Mouse (Mus musculus) kidney, postnatal 36 days (tissue): Measurements from ENCODE around the gene Tnfsfm13.

Experiments used
- DNase-seq, 2 experiments: peaks; one replicate each; pipeline ENCODE4 v3.0.0; 2021 to 2022; ENCODE audit warnings: mixed read lengths in 2 of 2

Gene Tnfsfm13

DNA sequence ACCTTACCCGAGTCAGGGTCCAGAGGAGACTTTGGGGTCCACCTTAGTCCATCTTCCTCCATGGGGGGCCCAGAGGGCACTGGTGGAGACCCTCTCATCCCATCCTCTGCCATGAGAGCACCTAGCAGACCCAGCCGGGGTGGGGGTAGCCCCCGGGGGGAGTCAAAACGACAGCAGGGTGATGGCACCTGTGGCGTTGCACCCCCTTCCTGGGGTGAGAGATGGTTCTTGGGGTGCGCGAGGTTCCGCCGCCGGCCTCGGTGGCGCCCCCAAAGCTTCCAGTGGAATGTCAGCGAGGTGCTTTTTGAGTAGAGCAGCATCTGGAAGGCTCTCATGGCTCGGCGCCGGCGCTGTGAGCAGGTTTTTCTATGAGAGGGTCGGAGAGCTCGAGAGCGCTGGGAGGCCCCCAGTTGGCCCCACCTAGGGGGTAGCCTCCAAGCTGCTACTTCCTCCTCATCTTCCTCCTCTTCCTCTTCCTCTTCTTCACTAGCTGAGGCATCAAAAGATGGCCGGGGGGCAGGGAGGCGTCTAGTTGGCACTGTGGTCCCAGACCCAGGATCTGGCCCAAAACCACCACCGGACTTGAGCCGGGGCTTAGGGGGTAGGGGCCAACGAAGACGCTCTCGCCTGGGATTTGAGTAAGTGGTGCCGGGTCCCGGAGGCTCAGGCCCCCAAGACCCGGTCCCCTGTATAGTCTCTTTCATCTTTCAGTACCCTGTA, 15.6 kb downstream of the Tnfsfm13 start:
- DNase-seq: no peak

DNA sequence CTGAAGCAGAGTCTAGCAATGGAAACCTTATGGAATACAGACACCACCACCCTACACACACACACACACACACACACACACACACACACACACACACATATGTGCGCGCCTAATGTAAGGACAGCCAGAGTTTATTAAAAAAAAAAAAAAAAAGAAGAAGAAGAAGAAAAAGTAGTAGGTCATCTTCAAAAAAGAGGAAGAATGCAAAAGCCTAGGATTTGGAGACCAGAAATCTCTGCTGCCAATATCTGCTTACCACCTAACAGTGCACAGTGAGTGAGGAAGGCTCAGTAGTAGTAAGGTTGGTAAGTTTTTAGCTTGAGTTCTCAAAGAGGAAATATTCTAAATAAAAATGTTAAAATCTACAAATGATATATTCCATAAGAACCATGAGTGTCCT, 16.8 kb downstream of the Tnfsfm13 start:
- DNase-seq: no peak

DNA sequence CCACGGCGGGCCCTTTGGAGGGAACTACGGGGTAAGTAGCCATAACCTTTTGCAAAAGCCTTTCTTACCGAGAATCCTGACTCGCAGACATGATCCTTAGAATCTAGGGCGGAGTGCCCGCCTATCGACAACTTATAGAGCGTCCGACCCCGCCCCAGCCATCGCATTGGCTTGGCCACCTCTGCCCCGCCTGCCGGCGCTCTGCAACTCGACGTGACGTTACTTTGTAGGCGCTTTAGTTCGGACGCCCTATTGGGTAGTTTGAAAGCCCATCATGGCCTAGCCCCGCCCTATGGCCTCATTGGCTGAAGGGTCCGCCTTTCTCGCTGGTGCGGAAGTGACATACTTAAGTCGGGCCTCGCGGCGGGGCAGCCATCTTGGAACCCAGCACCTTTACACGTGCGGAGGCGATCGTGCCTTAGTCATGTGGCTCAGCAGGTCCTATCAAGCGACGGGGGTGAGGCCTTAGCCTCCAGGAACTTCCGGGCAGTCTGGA, 23.6 kb downstream of the Tnfsfm13 start, which contains the start of gene Eif4a1:
Gene Eif4a1, minus strand, starts transcription at position 213 of the 496 bp plus-strand sequence.
- peak; percentile 100 for DNase-seq

DNA sequence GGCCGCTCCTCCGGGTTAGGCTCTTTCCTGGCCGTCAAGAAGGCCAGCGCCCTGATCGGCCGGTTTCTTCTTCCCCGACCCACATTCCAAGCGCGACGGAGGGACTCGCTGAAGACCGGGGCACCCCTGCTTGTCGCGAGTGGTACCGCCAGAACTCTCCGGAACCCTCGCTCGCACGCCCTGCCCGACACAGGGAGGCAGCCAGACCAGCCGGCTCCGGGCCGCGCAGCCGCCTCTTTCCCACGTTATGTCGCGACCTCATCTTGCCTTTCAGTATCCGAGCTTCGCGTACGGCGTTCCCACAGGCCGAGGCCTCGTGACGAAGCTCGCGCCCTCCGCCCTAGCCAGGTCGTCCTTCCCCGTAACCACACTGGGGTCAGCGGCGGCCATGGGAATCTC, 24.2 kb downstream of the Tnfsfm13 start:
- no peak for DNase-seq

DNA sequence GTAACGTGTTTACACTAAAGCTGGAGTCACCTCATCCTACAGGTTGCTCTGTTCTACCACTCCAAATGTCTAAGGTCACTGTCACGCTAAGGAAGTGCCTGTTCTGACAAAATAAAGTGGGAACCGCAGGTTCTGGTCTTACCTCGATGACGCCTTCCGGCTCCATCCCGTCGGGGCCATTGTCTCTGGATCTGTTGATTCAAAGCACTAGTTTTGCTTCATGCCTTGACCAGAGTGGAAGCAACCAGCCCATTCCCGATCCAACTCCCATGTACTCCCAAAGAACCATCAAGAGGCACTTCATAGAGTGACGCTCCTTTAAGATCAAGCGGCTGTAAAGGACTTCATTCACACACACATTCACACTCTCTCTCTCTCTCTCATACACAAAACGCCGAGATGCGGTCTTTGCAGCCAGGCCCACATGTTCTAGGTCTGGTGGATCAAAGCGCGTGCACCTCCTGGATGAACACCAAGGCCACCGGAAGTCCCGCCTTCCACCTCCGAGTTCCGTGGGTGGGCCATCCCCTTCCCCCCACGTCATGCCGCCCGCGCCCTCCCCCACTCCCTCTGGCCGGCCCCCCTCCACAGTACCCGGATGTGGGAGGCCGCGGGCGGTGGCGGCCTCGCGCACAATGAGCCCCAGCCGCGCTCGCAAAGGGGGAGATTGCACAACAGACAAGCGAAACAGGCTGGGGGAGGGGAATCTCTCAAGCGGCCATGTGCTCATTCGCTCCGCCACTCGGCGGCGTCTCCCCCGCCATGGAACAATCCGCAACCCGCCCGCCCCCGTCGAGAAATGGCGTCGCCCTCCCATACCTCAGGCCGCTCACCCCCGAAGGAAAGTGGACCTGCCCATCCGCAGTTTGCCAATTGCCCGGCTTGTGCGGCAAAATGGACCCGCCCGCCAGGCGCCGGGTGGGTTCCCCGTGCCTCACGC, 24.8 kb downstream of the Tnfsfm13 start:
- DNase-seq: peak; percentile 96 to 99

DNA sequence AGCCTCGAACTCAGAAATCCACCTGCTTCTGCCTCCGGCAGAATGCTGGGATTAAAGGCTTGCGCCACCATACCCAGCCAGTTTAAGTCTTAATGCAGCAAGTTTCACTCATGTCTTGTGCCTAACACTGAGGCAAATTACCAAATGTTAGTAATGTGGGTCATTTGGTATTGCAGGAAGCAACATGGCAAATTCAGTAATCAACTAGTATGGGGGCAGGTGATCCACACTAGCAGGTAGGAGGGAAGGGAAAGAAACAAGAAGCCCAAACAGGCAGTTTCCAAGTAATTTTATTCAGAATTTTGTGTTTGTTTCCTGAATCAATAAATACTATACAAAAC, 29.3 kb downstream of the Tnfsfm13 start:
- DNase-seq: no peak

DNA sequence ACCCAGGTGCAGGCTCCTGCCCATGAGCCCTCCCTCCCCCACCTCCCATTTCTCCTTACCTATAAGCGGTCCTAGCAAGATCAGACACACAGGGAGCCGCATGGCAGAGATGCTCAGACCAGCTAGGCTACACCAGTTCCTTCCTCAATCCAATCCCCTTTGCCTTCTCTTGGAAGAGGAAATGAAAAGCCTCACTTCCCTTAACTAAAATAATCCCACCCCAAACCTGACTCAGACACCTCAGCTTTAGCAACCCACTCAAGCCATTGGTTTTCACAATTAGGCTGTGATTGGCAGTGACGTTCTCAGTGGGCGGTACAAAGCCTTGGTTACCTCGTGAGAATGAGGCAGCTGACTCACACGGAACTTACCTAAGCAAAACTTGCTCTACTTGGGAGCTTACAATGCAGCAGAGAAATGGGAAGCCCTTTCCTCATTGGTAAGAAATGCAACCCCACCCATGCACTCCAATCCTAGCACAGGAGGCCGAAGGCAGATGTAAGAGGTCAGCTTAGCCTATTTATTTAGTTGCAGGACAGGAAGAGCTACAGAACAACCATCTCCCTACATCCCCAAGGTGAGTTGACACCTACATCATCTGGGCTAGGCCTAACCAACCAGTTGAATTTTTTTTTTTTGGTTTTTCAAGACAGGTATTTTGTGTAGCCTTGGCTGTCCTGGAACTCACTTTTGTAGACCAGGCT, 29.8 kb downstream of the Tnfsfm13 start, which contains the start of gene Cd68:
Gene Cd68, minus strand, starts transcription at position 193 of the 704 bp plus-strand sequence.
- peak in 1 of 2 experiments; percentile 51 for DNase-seq

DNA sequence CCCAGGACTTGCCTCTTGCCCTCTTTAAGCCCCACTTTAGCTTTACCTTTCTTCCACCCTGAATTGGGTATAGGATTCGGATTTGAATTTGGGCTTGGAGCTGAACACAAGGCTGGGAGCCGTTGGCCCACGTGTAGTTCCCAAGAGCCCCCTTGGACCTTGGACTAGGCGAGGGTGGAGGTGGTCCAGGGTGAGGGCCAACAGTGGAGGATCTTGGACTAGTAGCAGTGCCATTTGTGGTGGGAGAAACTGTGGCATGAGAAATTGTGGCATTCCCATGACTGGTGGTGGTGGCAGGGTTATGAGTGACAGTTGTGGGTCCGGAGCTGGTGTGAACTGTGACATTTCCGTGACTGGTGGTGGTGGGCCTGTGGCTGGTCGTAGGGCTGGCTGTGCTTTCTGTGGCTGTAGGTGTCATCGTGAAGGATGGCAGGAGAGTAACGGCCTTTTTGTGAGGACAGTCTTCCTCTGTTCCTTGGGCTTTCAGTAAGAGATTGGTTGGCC, 30.4 kb downstream of the Tnfsfm13 start:
- no peak for DNase-seq

DNA sequence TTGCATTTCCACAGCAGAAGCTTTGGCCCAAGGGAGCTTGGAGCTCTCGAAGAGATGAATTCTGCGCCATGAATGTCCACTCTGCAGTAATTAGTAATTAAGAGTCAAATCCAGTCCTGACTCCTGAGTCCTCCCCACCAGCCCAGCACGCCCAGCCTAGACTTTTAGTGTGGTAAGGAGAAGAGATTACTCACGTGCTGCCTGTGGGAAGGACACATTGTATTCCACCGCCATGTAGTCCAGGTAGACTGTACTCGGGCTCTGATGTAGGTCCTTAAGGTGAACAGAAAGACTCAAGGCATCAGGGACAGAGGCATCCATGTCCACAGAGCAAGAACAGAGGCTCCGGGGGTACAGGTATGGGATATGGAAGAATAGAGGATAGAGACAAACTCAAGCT, 31.1 kb downstream of the Tnfsfm13 start:
- DNase-seq: no peak

DNA sequence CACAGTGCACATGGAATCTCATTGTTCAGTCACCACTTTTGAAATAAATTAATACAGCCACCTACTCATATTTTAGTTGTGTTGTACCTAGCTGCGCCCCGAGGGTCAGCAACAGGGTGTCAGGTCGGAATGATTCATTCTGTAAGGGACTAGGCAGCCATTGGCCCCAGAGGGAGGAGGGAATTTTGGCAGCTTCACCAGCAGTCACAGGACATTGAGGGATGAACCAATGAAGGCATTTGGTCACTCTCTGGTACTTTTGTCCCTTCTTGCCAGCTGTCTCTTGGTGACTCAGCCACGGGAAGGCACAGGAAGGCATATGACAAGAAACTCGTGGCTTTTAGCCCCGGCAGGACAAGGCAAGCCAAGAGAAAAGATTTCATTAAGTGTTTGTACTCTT, 32.1 kb downstream of the Tnfsfm13 start:
- DNase-seq: peak in 1 of 2 experiments; percentile 47

DNA sequence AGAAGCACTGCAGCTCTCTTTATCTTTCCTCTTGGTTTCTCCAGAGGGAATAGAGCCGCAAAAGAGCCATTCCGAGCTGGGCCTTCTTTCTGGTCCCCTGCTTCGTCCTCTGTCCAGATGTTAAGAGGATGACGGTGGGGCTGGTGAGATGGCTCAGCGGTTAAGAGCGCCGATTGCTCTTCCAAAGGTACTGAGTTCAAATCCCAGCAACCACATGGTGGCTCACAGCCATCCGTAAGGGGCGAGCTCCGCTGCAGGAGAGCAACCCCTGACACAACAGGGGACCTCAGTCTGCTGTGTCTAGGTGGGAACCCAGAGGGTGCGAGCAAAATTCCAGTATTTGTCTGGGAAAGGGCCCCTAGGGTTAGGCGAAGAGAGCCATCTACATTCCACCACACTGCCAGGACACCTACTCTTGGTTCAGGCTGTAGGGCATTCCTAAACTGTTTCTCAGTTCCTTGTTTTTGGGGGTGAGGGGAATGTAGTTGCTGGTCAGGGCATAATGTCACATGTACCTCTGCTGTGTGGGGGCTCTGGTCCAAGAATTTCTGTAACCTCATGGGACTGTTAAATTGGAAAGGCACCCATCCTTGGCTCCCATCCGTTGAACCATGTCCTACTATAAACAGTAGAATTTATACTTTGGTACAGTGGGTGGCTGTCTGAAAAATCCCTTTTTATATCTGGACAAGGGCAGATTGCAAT, 32.8 kb downstream of the Tnfsfm13 start:
- no peak for DNase-seq

DNA sequence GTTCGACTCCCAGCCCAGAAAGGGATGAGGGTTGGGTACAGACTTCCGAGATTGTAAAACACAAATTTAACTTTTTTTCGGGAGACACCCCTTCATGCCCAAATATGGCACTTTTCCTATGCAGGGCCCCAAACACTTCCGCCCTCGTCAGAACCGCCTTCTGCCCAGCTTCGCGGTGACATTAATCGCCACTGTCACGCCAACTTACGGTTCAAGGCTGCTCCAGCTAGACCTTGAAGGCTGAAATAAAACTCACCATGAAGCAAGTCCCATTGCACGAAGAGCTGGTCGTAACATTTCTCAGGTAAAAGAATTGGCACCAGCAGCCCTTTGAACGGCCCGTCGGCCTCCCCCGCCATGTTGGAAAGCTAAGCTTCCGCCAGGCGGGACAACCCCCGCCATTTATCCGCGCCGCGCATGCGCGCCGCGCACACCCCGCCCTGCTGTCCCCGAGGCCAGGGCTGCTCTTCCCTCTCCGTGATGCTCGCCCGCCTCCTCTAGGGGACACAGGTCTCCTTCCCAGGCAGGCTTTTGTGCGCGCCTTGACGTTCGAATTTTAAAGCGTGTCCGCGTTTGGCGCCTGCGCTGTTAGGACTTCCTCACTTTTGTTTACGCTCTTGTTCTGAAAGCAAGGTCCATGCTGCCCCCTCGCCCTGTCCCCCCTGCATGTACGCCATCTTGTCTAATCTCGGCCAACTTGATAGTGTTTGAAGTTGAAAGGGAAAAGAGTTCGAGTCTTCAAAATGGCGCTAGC, 33.5 kb downstream of the Tnfsfm13 start, which contains the start of gene Mpdu1:
Gene Mpdu1, minus strand, starts transcription at position 430 of the 754 bp plus-strand sequence.
- DNase-seq: peak; percentile 94 to 95

DNA sequence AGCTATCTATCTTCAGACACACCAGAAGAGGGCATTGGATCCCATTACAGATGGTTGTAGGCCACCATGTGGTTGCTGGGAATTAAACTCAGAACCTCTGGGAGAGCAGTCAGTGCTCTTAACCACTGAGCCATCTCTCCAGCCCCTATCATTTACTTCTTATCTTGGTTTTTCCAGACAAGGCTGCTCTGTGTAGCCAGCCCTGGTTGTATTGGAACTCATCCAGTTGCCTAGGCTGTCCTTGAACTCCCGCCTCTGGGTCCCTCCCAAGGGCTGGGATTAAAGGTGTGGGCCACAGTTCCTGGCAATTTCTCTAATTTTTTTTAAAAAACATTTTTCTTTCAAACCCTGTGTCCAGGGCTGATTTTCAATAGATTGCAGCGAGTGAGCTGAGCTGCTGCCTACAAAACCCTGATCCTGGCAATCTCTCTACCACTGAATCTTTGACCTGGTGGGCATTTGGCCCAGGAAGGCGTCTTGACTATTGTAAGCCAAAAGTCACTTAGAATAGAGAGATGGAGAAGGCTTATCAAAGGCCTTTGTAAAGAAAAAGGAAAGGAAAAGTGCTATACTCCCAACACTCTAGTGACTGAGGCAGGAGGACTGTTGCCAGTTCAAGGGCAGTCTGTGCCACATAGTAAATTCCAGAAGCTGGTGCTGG, 34.5 kb downstream of the Tnfsfm13 start:
- peak in 1 of 2 experiments; percentile 55 for DNase-seq

DNA sequence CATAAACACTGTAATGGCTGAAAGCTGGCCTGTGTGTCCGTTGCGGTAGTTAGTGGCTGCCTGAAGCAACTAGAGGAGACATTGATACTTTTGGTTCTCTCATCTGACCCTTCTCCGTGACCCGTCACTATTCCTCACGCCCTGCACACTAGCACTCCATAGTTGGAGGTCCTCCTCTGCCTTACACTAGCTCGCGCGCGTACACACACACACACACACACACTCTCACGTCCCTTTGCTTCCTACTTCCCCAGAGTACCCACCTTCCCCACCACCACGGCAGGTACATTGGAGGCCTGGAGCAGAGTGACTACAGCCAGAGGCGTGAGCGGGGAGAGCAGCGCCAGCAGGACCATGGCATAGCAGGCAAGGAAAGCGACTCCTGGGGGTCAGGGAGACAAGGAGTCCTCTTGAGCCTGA, 38.4 kb downstream of the Tnfsfm13 start:
- DNase-seq: no peak

DNA sequence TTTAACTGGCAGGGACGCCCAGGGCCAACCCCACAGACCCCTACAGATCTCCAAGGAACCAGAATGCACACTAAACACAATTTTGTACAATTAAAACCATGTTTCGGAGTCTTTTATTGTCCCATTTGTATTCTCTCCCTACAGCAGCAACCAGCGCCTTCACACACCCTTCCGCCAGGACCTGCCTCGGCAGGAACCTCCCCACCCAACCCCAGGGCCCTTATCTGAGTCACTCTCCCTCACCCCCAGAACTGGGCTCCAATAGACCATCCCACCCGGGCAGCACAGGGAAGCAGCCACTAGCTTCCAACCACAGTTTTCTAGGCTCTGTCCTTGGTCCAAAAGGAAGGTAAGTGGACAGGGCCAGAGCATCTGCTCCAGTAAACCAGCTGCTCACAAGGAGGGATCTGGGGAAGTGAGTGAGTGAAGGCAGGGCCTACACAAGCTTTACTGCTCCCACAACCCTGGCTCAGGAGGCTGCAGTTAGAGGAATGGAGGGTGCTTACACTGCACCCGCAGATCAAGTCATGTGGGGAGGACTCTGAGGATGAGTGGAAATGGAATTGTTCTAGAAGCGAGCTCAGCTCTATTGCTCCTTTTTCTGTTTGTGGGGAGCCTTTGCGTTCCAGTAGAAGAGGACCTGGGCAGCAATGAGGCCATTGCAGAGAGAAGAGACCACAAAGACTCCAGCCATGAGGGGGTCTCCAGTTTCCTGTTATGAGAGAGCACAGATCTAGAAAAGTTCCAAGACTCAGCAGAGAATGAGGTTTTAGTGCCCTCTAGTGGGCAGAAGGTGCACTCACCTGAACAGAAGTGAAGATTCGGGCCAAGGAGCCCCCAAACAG, 39.1 kb downstream of the Tnfsfm13 start:
- peak in 1 of 2 experiments; percentile 68 for DNase-seq

DNA sequence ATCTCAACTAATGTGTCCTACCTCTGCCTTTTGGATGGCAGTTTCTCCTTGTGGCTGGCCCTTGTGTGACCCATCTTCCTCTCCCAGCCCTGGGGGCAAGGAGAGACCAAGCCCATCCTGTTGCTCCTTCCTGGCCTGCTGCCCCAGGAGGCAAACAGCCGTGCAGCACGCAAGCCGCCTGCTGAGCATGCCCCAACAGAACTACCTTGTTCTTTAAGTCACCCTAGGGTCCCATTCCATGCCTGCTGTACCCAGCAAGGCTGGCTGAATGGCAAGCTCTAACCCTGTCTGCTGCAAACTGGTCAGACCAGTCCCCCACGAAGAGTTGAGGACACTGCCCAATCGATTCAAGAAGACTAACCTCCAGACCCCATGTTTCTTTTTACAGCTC, 39.8 kb downstream of the Tnfsfm13 start:
- no peak for DNase-seq

DNA sequence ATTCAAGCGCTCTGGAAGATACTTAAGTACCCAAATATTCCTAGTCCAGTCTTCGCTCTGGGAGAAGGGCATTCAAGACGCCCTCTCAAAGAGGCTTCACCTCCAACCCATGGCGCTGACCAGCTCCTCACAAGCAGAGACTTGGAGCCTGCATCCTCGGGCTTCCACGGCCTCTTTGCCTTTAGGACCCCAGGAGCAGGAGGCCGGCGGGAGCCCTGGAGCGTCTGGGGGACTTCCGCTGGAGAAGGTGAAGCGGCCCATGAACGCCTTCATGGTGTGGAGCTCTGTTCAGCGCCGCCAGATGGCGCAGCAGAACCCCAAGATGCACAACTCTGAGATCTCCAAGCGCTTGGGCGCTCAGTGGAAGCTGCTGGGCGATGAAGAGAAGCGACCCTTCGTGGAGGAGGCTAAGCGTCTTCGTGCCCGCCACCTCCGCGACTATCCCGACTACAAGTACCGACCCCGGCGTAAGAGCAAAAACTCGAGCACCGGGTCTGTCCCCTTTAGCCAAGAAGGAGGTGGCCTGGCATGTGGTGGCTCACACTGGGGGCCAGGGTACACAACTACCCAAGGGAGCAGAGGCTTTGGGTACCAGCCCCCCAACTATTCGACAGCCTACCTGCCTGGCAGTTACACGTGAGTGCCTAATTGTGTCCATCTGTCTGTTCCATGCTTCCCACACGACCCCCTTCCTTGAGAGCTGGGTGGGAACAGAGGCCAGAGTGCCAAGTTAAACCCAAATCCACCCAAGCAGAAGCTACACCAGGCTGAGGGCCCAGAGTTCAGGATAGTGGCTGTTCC, 40.4 kb downstream of the Tnfsfm13 start, which contains the start of gene Sox15:
Gene Sox15, plus strand, starts transcription at position 51 of the 801 bp plus-strand sequence.
- peak; percentile 68 to 87 for DNase-seq

DNA sequence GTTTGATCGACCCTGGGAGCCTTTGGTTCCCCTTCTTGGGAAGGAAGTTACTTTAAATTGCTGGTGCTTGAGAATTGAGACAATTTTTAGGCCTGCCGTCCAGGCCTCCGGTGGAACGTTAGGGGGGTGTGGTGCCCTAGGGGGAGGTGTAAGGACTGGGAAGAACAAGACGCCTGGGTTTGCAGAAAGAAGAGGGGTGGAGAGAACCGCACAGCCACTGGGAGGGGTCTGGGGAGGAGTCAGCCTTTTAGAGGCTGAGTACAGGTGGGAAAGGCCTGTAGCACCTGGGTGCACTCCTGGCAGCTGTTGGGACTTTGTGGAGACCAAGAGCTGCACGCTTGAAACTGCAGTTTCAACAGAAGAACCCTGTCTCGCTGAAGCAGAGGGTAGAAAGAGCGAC, 41.1 kb downstream of the Tnfsfm13 start:
- no peak for DNase-seq

DNA sequence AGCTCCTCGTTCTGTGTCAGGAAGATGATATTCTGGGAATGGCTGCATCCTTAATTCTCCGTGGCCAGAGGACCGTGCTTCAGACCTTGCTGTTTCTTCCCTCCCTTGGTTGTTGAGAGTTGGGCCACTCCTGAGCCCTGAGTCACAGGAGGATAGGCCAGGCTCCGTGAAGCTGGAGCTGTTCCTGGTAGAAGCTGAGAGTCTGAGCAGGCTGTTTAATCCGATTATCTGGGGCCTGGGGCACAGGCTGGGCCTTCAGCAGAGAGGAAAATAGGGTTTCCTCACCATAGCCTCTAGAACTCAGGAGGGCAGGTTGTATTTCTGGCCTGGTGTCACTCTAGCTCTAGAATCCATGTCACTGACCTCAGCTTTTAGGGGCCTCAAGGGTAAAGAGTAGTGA, 42.5 kb downstream of the Tnfsfm13 start:
- no peak for DNase-seq
